Mouse (Mus musculus) gastrocnemius, adult 8-10 months (tissue): ENCODE measurements at regions not wholly inside any gene's neighbourhood (a gene's known extent, or its start where the extent isn't known, plus 50 kb on each side); places are given as distances from the start of the nearest gene placed in this dataset.
"Not testable (repeated sequence)": the region's sequence is repeated elsewhere in the genome, so short reads cannot be mapped to it uniquely, and the experiment has no call there.

Source experiments
- DNase-seq, 2 experiments: peaks; one replicate each; pipeline ENCODE4 v3.0.0; 2022; ENCODE audit warnings: low spot score in 2 of 2

- no peak for DNase-seq
Observed at GRCm38 (mm10) chr5:68252671-68253070, 221.0 kb downstream of the Grxcr1 start.

- no peak for DNase-seq
Observed at GRCm38 (mm10) chr5:68253476-68253875, 221.8 kb downstream of the Grxcr1 start.

GRCm38 (mm10) chr5:68254111-68254510 is 222.5 kb downstream of the Grxcr1 start:
- no peak for DNase-seq

GRCm38 (mm10) chr5:68264206-68264605 is 232.6 kb downstream of the Grxcr1 start:
- no peak for DNase-seq

GRCm38 (mm10) chr5:68274271-68274670 is 242.6 kb downstream of the Grxcr1 start:
- DNase-seq: no peak

GRCm38 (mm10) chr5:68275558-68276263 is 244.1 kb downstream of the Grxcr1 start:
- no peak for DNase-seq

GRCm38 (mm10) chr5:68295774-68296173 is 264.1 kb downstream of the Grxcr1 start:
- DNase-seq: not testable (repeated sequence)

GRCm38 (mm10) chr5:68313187-68313586 is 281.6 kb downstream of the Grxcr1 start:
- no peak for DNase-seq

GRCm38 (mm10) chr5:68318979-68319378 is 287.3 kb downstream of the Grxcr1 start:
- DNase-seq: no peak

- peak in 1 of 2 experiments; percentile 10 for DNase-seq
Observed at GRCm38 (mm10) chr5:68326998-68327593, 295.5 kb downstream of the Grxcr1 start.

- DNase-seq: no peak
Observed at GRCm38 (mm10) chr5:68329311-68329710, 297.7 kb downstream of the Grxcr1 start.

GRCm38 (mm10) chr5:68329828-68330227 is 298.2 kb downstream of the Grxcr1 start:
- no peak for DNase-seq

GRCm38 (mm10) chr5:68350921-68351320 is 319.3 kb downstream of the Grxcr1 start:
- DNase-seq: no peak

- DNase-seq: no peak
Observed at GRCm38 (mm10) chr5:68351793-68352192, 320.2 kb downstream of the Grxcr1 start.

- peak in 1 of 2 experiments; percentile 18 for DNase-seq
Observed at GRCm38 (mm10) chr5:68353211-68353610, 321.6 kb downstream of the Grxcr1 start.

- DNase-seq: not testable (repeated sequence)
Observed at GRCm38 (mm10) chr5:68353816-68354215, 322.2 kb downstream of the Grxcr1 start.

GRCm38 (mm10) chr5:68361581-68362211 is 330.1 kb downstream of the Grxcr1 start:
- DNase-seq: no peak

- no peak for DNase-seq
Observed at GRCm38 (mm10) chr5:68373082-68373481, 341.4 kb downstream of the Grxcr1 start.
